Mouse (Mus musculus): ENCODE data around the gene Adamts6.
A peak's percentile ranks its signal among the peaks of the same experiment; 100 is the strongest.

The Adamts6 gene

GRCm38 (mm10) chr13:104287366-104288225 is at the start of gene Adamts6:
Gene Adamts6, plus strand, starts transcription at chr13:104287835.
- peak; percentile 15 for DNase-seq

- DNase-seq = peak; percentile 14
These were observed 28.6 kb upstream of the Adamts6 start for GRCm38 (mm10) chr13:104258997-104259396.

- peak; percentile 24 for DNase-seq
These were observed 2.6 kb upstream of the Adamts6 start for GRCm38 (mm10) chr13:104285031-104285431.

- DNase-seq = peak; percentile 71
These were observed 1.8 kb upstream of the Adamts6 start for GRCm38 (mm10) chr13:104285737-104286311.

- DNase-seq = peak; percentile 10
These were observed 1.3 kb upstream of the Adamts6 start for GRCm38 (mm10) chr13:104286336-104286735.

- peak; percentile 97 for DNase-seq
These were observed 732 bp upstream of the Adamts6 start for GRCm38 (mm10) chr13:104286897-104287309.

GRCm38 (mm10) chr13:104288226-104288859 is 708 bp downstream of the Adamts6 start:
- DNase-seq = peak; percentile 81

- peak; percentile 13 for DNase-seq
These were observed 1.5 kb downstream of the Adamts6 start for GRCm38 (mm10) chr13:104289176-104289575.

- DNase-seq = no peak
These were observed 7.8 kb downstream of the Adamts6 start for GRCm38 (mm10) chr13:104295472-104295871.

- no peak for DNase-seq
These were observed 41.7 kb downstream of the Adamts6 start for GRCm38 (mm10) chr13:104329336-104329735.

- DNase-seq = no peak
These were observed 42.1 kb downstream of the Adamts6 start for GRCm38 (mm10) chr13:104329742-104330141.

GRCm38 (mm10) chr13:104352590-104352989 is 65.0 kb downstream of the Adamts6 start:
- no peak for DNase-seq

GRCm38 (mm10) chr13:104393427-104394356 is 106.1 kb downstream of the Adamts6 start:
- DNase-seq = no peak

GRCm38 (mm10) chr13:104397814-104398213 is 110.2 kb downstream of the Adamts6 start:
- no peak for DNase-seq

- DNase-seq = peak; percentile 3
These were observed 145.1 kb downstream of the Adamts6 start for GRCm38 (mm10) chr13:104432734-104433133.

GRCm38 (mm10) chr13:104442559-104442958 is 154.9 kb downstream of the Adamts6 start:
- no peak for DNase-seq

GRCm38 (mm10) chr13:104445437-104445836 is 157.8 kb downstream of the Adamts6 start:
- peak; percentile 2 for DNase-seq

GRCm38 (mm10) chr13:104446974-104447373 is 159.3 kb downstream of the Adamts6 start:
- peak; percentile 4 for DNase-seq

- DNase-seq = no peak
These were observed 159.8 kb downstream of the Adamts6 start for GRCm38 (mm10) chr13:104447470-104447869.

GRCm38 (mm10) chr13:104448349-104448748 is 160.7 kb downstream of the Adamts6 start:
- no peak for DNase-seq

GRCm38 (mm10) chr13:104453271-104453974 is 165.8 kb downstream of the Adamts6 start:
- DNase-seq = no peak

GRCm38 (mm10) chr13:104460287-104460686 is 172.7 kb downstream of the Adamts6 start:
- DNase-seq = no peak
